18 mouse cellular contexts compared by ENCODE assay signal in the genomic region with DNA sequence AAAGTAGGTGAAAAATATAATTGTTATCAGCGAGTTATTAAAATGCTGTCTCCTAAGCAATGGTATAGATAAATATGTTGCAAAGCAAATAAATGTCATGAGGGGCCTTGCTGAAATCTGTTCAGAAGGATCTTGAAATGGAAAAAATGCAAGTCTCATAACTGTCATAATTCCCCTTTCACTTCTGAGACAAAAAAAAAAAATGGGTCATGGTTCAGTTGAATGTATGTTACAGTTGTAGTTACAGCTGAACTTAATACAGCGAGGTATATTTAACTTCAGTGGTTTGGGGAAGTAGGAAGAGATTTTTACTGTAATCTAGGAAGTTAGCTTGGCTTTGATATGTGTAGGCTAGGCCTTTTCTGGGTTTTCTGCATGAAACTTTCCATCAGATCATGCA. TPM values are rescaled to one million over a fixed set of nuclear protein-coding genes. Genes with fewer than 3 reads are reported as not detected.
DNase-seq lines count a peak whose midpoint lies in the region; ATAC-seq and TF ChIP-seq lines count a peak whose summit lies in the region.
"Had no signal": no experiment of that assay in that cellular context is flagged by ENCODE, and none has a peak within 500 bp of the region (broad histone marks: within the 10 kb centered on the region; RNA-seq: fewer than 3 reads in every experiment).

No protein-coding gene starts in this region.

- H3K9ac ChIP-seq in forebrain, embryonic 13.5 days: no peak overlapping the region
- H3K9ac ChIP-seq in heart, postnatal 0 days (replicated peaks; ENCODE audit: low read depth, low read length): no peak overlapping the region; the same call in 1 of the 2 replicates
- H3K9ac ChIP-seq in midbrain, embryonic 15.5 days: no peak overlapping the region
- H3K9ac ChIP-seq: embryonic facial prominence, embryonic 13.5 days; kidney, embryonic 15.5 days had no signal

- no peak for TF ChIP-seq CTCF in heart, postnatal 0 days (IDR thresholded peaks at IDR 0.05; ENCODE audit: low read depth)

- ATAC-seq in forebrain, embryonic 13.5 days: no peak
- no peak for ATAC-seq in heart, postnatal 0 days (ENCODE audit: insufficient read depth, low read depth)
- no peak for ATAC-seq in midbrain, embryonic 15.5 days (replicated peaks)
- ATAC-seq: inflammation-experienced regulatory T-cells, adult 6 months had no signal

- no peaks in the 10 kb centered on the region for H3K27me3 ChIP-seq in forebrain, embryonic 13.5 days
- H3K27me3 ChIP-seq in forebrain, embryonic 10.5 days (ENCODE audit: poor library complexity, severe bottlenecking): no peaks in the 10 kb centered on the region
- no peaks in the 10 kb centered on the region for H3K27me3 ChIP-seq in heart, postnatal 0 days (ENCODE audit: control insufficient read depth, insufficient read depth, low read length)
- H3K27me3 ChIP-seq in midbrain, embryonic 15.5 days (replicated peaks): no peaks in the 10 kb centered on the region; the same call in 1 of the 2 replicates
- H3K27me3 ChIP-seq: embryonic facial prominence, embryonic 13.5 days; kidney, embryonic 15.5 days had no signal

- no peak overlapping the region for H3K27ac ChIP-seq in forebrain, embryonic 13.5 days
- H3K27ac ChIP-seq in forebrain, embryonic 10.5 days: no peak overlapping the region
- H3K27ac ChIP-seq in heart, postnatal 0 days (ENCODE audit: low read depth): no peak overlapping the region
- H3K27ac ChIP-seq in midbrain, embryonic 15.5 days: no peak overlapping the region
- H3K27ac ChIP-seq: embryonic facial prominence, embryonic 13.5 days; kidney, embryonic 15.5 days; layer of hippocampus, adult 2 months had no signal

- H3K9me3 ChIP-seq in forebrain, embryonic 13.5 days (replicated peaks): no peaks in the 10 kb centered on the region
- no peaks in the 10 kb centered on the region for H3K9me3 ChIP-seq in forebrain, embryonic 10.5 days
- no peaks in the 10 kb centered on the region; the same call in 1 of the 2 replicates for H3K9me3 ChIP-seq in heart, postnatal 0 days (replicated peaks; ENCODE audit: control insufficient read depth, low read length)
- H3K9me3 ChIP-seq in midbrain, embryonic 15.5 days: no peaks in the 10 kb centered on the region

- 80% methylated on average over 2 of the region's 2 CpGs for WGBS in forebrain, embryonic 13.5 days
- WGBS in forebrain, embryonic 10.5 days: 84% methylated on average over 2 of the region's 2 CpGs
- WGBS in heart, postnatal 0 days: 52% methylated on average over 2 of the region's 2 CpGs
- WGBS in midbrain, embryonic 15.5 days: 84% methylated on average over 2 of the region's 2 CpGs

- no peak for TF ChIP-seq EP300 in heart, postnatal 0 days (IDR thresholded peaks at IDR 0.05; ENCODE audit: low read depth)

- intact Hi-C loops in heart, postnatal 36 days (cut with DNase I): loop anchor here (2.0 to 10.0 kb wide), 3 partner anchors 15 to 555 kb away; no protein-coding TSS in a partner anchor

- peak overlapping the region; percentile 18; the same call in 1 of the 2 replicates for H3K4me2 ChIP-seq in forebrain, embryonic 13.5 days
- peak overlapping the region; percentile 80 for H3K4me2 ChIP-seq in heart, postnatal 0 days (ENCODE audit: low read depth, low read length)
- peak overlapping the region; percentile 24; the same call in 1 of the 2 replicates for H3K4me2 ChIP-seq in midbrain, embryonic 15.5 days

- H3K4me3 ChIP-seq in forebrain, embryonic 13.5 days: no peak overlapping the region
- H3K4me3 ChIP-seq in forebrain, embryonic 10.5 days: no peak overlapping the region
- H3K4me3 ChIP-seq in heart, postnatal 0 days (ENCODE audit: low read depth, low read length): peak overlapping the region; percentile 84
- 0 out of 2 replicates have a peak overlapping the region, but pooled peaks have one; percentile 5 for H3K4me3 ChIP-seq in midbrain, embryonic 15.5 days

- DNase-seq in forebrain, embryonic 10.5 days (ENCODE audit: extremely low spot score, low spot score): no peak
- no peak for DNase-seq in heart, postnatal 0 days (ENCODE audit: low spot score)
- no peak for DNase-seq in heart, postnatal 36 days
- peak; percentile 41 for DNase-seq in 3T3-L1 (ENCODE audit: low read depth, low spot score)
- DNase-seq in frontal cortex, postnatal 14 days (ENCODE audit: low spot score in 2 of 2): no peak
- no peak for DNase-seq in gastrocnemius, postnatal 10 days
- DNase-seq: adrenal gland, postnatal 25 days; cerebellum, postnatal 25 days; liver; lung, adult 2 months; spleen, adult 18-20 months; thymus, postnatal 36 days had no signal

- H3K36me3 ChIP-seq in forebrain, embryonic 13.5 days (ENCODE audit: poor library complexity, severe bottlenecking): no peaks in the 10 kb centered on the region
- H3K36me3 ChIP-seq in forebrain, embryonic 10.5 days (replicated peaks): peaks cover 4% of the 10 kb centered on the region; the same call in 1 of the 2 replicates
- H3K36me3 ChIP-seq in heart, postnatal 0 days (replicated peaks; ENCODE audit: control insufficient read depth, insufficient read depth, low read length): peaks cover 22% of the 10 kb centered on the region
- no peaks in the 10 kb centered on the region for H3K36me3 ChIP-seq in midbrain, embryonic 15.5 days (replicated peaks)

- peaks cover 18% of the 10 kb centered on the region; the same call in 1 of the 2 replicates for H3K4me1 ChIP-seq in forebrain, embryonic 13.5 days
- peaks cover 40% of the 10 kb centered on the region for H3K4me1 ChIP-seq in forebrain, embryonic 10.5 days
- H3K4me1 ChIP-seq in heart, postnatal 0 days (ENCODE audit: control insufficient read depth, insufficient read depth): peaks cover 15% of the 10 kb centered on the region; the same call in 1 of the 2 replicates
- H3K4me1 ChIP-seq in midbrain, embryonic 15.5 days: no peaks in the 10 kb centered on the region

RNA-seq across cellular contexts. Expression of a gene that starts 3.2 kb away (rescaled TPM):
- 17.8 and 20.6 TPM in 2 replicates for polyA plus RNA-seq in forebrain, embryonic 13.5 days (2015; fragmentation: Nextera tagmentation; extraction: Ambion mirVana)
- polyA plus RNA-seq in forebrain, embryonic 10.5 days (2016; fragmentation: Nextera tagmentation; extraction: Ambion mirVana): 10.3 and 10.7 TPM in 2 replicates
- total RNA-seq in heart, postnatal 0 days (2014; rRNA removed; ENCODE audit: low replicate concordance): 191 and 217 TPM in 2 replicates
- polyA plus RNA-seq in heart, postnatal 0 days (2015; fragmentation: Nextera tagmentation; extraction: Ambion mirVana): 96.2 and 109 TPM in 2 replicates
- total RNA-seq in heart, postnatal 36 days (2021): 100 to 1,000 TPM; 138 to 147 TPM
- polyA plus RNA-seq in midbrain, embryonic 15.5 days (2015; fragmentation: Nextera tagmentation; extraction: Ambion mirVana): 54.7 and 54.8 TPM in 2 replicates
- total RNA-seq in gastrocnemius, postnatal 10 days (2021): 100 to 1,000 TPM; 108 to 111 TPM

Comparison
In these comparisons a context has a peak if more than half of its experiments do, and no peak if none do; other contexts are left out.
1. H3K4me2 ChIP-seq: peak in every context shown above with its lines; median percentile 80 in heart, postnatal 0 days; 24 in midbrain, embryonic 15.5 days; 18 in forebrain, embryonic 13.5 days.
2. H3K4me3 ChIP-seq: peak in heart, postnatal 0 days (single experiment) and midbrain, embryonic 15.5 days (single experiment); none in forebrain, embryonic 13.5 days (single experiment) and forebrain, embryonic 10.5 days (single experiment).